Mouse (Mus musculus): ENCODE measurements around the gene Rps16. TPM values are rescaled to one million over a fixed set of nuclear protein-coding genes. Genes with fewer than 3 reads are reported as not detected.

Rps16 gene
- total RNA-seq (2014; rRNA removed) (205 and 300 TPM in 2 replicates), polyA plus RNA-seq (2015; fragmentation: Nextera tagmentation; extraction: Ambion mirVana) (595 and 769 TPM in 2 replicates)

DNA sequence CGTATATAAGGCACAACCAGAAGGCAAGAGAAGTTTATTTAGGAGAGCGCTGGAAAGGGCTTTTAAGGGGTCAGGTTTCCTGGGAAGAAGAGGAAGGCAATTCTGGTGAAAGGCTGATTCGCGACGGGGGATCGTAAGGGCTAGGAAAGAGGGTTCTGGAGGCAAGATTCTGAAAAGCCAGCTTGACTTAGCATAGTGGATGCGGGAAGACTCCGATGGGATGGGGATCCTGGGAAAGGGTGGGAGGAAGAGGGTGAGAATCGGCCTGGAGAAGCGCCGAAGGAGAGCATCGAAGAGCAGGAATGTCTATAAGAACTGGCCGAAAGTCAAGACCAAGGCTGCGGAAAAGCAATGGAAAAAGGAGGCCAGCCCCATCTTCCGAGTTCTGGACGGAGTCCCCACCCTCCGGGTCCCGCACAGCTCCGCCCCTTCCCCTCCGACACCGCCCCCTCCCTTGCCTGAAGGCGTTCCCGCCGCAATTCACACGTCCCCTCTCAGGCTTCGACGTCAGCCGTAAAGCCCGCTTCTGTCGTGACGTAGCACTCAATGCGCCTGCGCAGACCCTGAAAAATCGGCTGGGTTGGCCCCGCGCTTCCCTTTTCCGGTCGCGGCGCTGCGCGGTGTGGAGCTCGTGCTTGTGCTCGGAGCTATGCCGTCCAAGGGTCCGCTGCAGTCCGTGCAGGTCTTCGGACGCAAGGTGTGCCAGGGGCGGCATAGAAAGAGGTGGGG, at the start of gene Rps16:
TSS of gene Rps16 (plus strand) at position 498 of the 729 bp plus-strand sequence.
- Histone ChIP-seq H3K27me3 (ENCODE audit: insufficient read depth, low read length) (no peaks in the 10 kb centered on the region), H3K36me3 (ENCODE audit: insufficient read depth) (peaks cover 27% of the 10 kb centered on the region), H3K4me2 (ENCODE audit: low read depth) (peak within 1 kb of the TSS; percentile 84), H3K27ac (ENCODE audit: low read depth, low read length) (peak within 1 kb of the TSS; percentile 89), H3K9ac (peak within 1 kb of the TSS; percentile 99), H3K9me3 (ENCODE audit: low read length) (no peaks in the 10 kb centered on the region), H3K4me3 (ENCODE audit: low read depth, low read length) (peak within 1 kb of the TSS; percentile 78), H3K4me1 (ENCODE audit: insufficient read depth) (peaks cover 15% of the 10 kb centered on the region)
- no peak for TF ChIP-seq CTCF (IDR thresholded peaks at IDR 0.05; ENCODE audit: low read depth)
- WGBS: 1% methylated on average over 49 of the region's 50 CpGs
- ATAC-seq: peak; percentile 95
- peak; percentile 99 for DNase-seq

DNA sequence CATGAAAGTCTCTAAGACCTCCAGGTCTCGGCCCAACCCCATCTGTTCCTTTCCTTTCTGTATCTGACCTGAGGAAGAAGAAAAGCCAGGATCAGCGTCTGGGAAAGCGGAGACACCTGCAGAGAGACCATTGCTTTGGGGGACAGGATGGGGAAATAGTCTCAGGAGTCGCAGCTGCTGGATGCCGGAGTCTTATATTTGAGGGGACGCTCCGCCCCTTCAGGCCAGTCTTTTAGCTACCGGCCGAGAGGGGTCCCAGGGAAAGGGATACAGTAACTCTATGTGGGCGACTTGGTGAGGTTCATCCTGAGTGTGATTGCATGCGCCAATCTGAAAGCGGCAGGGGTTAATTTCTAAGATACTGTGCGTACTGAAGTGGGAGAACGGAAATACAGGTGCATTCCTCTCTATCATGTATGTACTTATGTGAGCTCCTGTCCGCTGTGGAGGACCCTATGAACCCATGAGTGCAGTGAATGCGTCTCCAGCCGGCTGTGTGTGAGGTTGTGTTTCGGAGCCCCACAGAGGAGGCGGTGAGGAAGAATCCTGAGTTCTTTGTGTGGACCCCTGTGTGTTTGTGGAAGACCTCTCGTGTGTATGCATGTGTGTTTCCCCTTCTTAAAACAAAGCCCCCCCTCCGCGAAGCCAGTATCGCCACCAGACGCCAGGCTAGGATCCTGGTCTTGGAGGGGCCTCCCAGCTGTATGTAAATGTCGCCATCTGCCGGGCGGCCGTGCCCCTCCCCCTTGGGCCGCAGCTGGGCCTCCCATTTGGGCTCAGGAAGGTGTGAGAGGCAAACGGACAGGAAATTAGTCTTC, 48.6 kb upstream of the Rps16 start, which contains the start of gene Dll3:
TSS of gene Dll3 (minus strand) at position 623 of the 818 bp plus-strand sequence.
- peak; percentile 64 for ATAC-seq
- Histone ChIP-seq H3K4me3 (ENCODE audit: low read depth, low read length) (peak within 1 kb of the TSS; percentile 37), H3K9ac (peak within 1 kb of the TSS; percentile 57), H3K27me3 (ENCODE audit: insufficient read depth, low read length) (no peaks in the 10 kb centered on the region; the same call in 1 of the 2 replicates), H3K4me2 (ENCODE audit: low read depth) (peak within 1 kb of the TSS; percentile 61), H3K4me1 (ENCODE audit: insufficient read depth) (no peaks in the 10 kb centered on the region), H3K27ac (ENCODE audit: low read depth, low read length) (peak within 1 kb of the TSS; percentile 57), H3K36me3 (ENCODE audit: insufficient read depth) (peaks cover 22% of the 10 kb centered on the region), H3K9me3 (ENCODE audit: low read length) (no peaks in the 10 kb centered on the region)
- peak; percentile 61 for TF ChIP-seq CTCF (IDR thresholded peaks at IDR 0.05; ENCODE audit: low read depth)
- 1% methylated on average over 30 of the region's 30 CpGs for WGBS
- peak; percentile 72 for DNase-seq

DNA sequence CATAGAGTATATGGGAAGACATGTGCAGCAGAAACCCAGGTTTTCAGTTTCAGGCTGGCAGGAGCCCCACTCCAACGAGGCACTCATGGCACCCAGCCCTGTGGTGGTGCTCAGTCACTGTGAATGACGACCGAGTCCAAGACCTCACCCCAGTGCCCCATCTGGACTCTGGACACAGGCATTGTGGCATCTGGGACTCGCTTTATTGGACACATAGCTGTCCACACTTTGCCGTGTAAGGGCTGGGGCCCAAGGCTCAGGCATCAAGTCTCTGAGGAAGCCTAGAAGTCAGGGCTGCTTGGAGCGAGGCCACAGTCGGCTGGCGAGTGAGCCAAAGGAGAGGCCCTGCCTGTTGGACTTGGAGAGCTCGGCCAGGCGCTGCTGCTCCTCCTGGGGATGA, 44.8 kb upstream of the Rps16 start:
- no peak overlapping the region for H3K9ac ChIP-seq
- DNase-seq (no peak), ATAC-seq (no peak)
- H3K27ac ChIP-seq (ENCODE audit: low read depth, low read length): no peak overlapping the region
- no peak overlapping the region for H3K4me3 ChIP-seq (ENCODE audit: low read depth, low read length)
- 88% methylated on average over 10 of the region's 10 CpGs for WGBS
- H3K4me2 ChIP-seq (ENCODE audit: low read depth): no peak overlapping the region
- H3K27me3 ChIP-seq (ENCODE audit: insufficient read depth, low read length): no peaks in the 10 kb centered on the region
- H3K4me1 ChIP-seq (ENCODE audit: insufficient read depth): no peaks in the 10 kb centered on the region
- H3K36me3 ChIP-seq (ENCODE audit: insufficient read depth): peaks cover 49% of the 10 kb centered on the region
- no peaks in the 10 kb centered on the region for H3K9me3 ChIP-seq (ENCODE audit: low read length)
- TF ChIP-seq CTCF (IDR thresholded peaks at IDR 0.05; ENCODE audit: low read depth): no peak

DNA sequence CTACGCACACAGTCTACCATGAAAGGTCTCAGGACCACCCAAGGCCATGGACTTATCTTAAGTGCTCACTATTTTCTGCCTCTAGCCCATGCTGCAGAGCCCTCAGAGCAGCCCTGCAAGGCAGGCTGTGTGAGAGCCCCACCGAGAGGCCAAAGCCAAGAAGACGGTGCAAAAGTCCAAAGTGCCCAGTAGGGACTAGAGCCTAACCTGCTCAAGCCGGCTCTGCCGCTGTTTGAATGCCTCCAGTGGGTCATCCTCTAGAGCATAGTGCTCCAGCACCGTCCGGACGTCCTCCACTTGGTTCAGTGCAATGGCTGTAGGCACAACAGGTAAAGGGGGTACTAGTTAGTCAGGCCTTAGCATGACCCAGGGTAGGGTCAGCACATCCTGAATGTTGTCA, 44.2 kb upstream of the Rps16 start:
- H3K4me3 ChIP-seq (ENCODE audit: low read depth, low read length): no peak overlapping the region
- WGBS: 96% methylated on average over 8 of the region's 8 CpGs
- DNase-seq (no peak), ATAC-seq (no peak)
- H3K9me3 ChIP-seq (ENCODE audit: low read length): no peaks in the 10 kb centered on the region
- TF ChIP-seq CTCF (IDR thresholded peaks at IDR 0.05; ENCODE audit: low read depth): no peak
- no peaks in the 10 kb centered on the region for H3K27me3 ChIP-seq (ENCODE audit: insufficient read depth, low read length)
- no peak overlapping the region for H3K27ac ChIP-seq (ENCODE audit: low read depth, low read length)
- peaks cover 49% of the 10 kb centered on the region for H3K36me3 ChIP-seq (ENCODE audit: insufficient read depth)
- peaks cover 5% of the 10 kb centered on the region; the same call in 1 of the 2 replicates for H3K4me1 ChIP-seq (ENCODE audit: insufficient read depth)
- no peak overlapping the region for H3K9ac ChIP-seq
- no peak overlapping the region for H3K4me2 ChIP-seq (ENCODE audit: low read depth)

DNA sequence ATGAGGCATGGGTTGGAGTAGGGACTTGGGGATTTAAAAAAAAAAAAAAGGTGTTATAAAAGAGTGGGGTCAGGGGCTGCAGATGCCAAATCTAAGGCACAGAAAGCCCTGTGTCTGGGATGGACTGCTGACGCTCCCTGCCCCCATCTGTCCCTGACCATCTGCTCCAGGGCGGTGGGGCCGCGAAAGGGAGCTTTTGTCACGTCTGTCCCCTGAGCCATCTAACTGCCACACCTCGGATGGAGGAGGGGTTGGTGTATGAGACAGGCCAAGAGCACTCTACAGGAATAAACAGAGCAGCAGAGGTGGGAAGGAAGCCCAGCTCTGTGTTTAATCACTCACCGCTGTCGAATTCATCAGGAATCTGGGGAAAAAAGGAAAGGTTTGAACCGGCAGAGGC, 40.7 kb upstream of the Rps16 start:
- Histone ChIP-seq H3K4me1 (ENCODE audit: insufficient read depth) (peaks cover 5% of the 10 kb centered on the region; the same call in 1 of the 2 replicates), H3K36me3 (ENCODE audit: insufficient read depth) (peaks cover 48% of the 10 kb centered on the region), H3K4me2 (ENCODE audit: low read depth) (no peak overlapping the region), H3K9me3 (ENCODE audit: low read length) (no peaks in the 10 kb centered on the region), H3K27ac (ENCODE audit: low read depth, low read length) (no peak overlapping the region), H3K9ac (no peak overlapping the region), H3K4me3 (ENCODE audit: low read depth, low read length) (no peak overlapping the region), H3K27me3 (ENCODE audit: insufficient read depth, low read length) (no peaks in the 10 kb centered on the region)
- DNase-seq: no peak
- no peak for TF ChIP-seq CTCF (IDR thresholded peaks at IDR 0.05; ENCODE audit: low read depth)
- WGBS: 55% methylated on average over 9 of the region's 9 CpGs
- ATAC-seq: no peak

DNA sequence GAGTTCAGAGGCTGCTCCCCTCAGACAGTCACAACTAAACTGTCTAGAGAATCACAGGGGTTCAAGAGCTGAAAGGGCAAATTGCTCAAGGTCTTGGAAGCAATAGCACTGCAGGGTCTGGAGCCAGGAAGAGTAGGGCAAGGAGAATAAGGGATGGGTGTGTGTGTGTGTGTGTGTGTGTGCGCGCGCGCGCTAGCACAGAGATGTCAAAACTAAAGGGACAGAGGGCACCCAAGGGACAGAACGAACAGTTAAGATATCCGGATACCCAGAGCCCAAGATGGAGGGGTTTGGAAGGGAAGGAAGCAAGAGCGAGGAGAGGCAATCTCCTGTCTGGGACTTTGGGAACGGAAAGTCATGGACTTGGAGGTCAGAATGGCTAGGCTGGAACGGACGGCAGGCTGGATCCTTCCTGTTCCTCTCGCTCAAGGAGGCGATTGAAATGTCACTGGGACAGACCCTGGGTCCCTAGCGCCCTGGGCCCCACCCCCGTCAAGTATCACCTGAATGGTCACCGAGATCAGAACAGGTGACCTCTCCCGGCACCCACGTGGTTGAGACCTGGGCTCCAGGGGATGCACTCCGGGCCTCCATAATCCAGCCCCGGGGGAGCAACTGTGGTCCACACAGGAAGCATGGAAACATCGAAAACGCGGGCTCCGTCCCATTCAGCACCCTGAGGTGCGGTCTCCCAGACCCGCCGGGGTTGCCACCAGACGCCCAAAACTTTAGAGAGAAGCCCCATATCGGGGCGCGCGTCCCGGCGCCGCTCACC, 39.1 kb upstream of the Rps16 start:
- H3K4me2 ChIP-seq (ENCODE audit: low read depth): peak overlapping the region; percentile 82
- no peaks in the 10 kb centered on the region for H3K27me3 ChIP-seq (ENCODE audit: insufficient read depth, low read length)
- no peak for TF ChIP-seq CTCF (IDR thresholded peaks at IDR 0.05; ENCODE audit: low read depth)
- WGBS: 8% methylated on average over 35 of the region's 35 CpGs
- H3K9me3 ChIP-seq (ENCODE audit: low read length): no peaks in the 10 kb centered on the region
- H3K4me1 ChIP-seq (ENCODE audit: insufficient read depth): peaks cover 5% of the 10 kb centered on the region; the same call in 1 of the 2 replicates
- H3K9ac ChIP-seq: peak overlapping the region; percentile 81
- peak overlapping the region; percentile 78 for H3K4me3 ChIP-seq (ENCODE audit: low read depth, low read length)
- H3K27ac ChIP-seq (ENCODE audit: low read depth, low read length): peak overlapping the region; percentile 64; the same call in 1 of the 2 replicates
- ATAC-seq: peak; percentile 62
- H3K36me3 ChIP-seq (ENCODE audit: insufficient read depth): peaks cover 48% of the 10 kb centered on the region
- no peak for DNase-seq
